Mouse (Mus musculus) bone marrow, adult 2 months (tissue): ENCODE measurements around the gene Arhgef39. TPM values are rescaled to one million over a fixed set of nuclear protein-coding genes. Genes with fewer than 3 reads are reported as not detected.
A peak's percentile ranks its signal among the peaks of the same experiment; 100 is the strongest.

Source experiments
- H3K27ac ChIP-seq: fragments of 200-500 bp; 2 replicates; pipeline ENCODE4 v1.5.1; 2012; ENCODE audit warnings: low read depth, mild to moderate bottlenecking, control low read depth, inconsistent platforms, low read length; ENCODE audit not compliant: control insufficient read depth, poor library complexity, insufficient read depth
- H3K4me1 ChIP-seq: fragments of 200-500 bp; 2 replicates; pipeline ENCODE4 v1.6.1; 2011; ENCODE audit warnings: low read length; ENCODE audit not compliant: control insufficient read depth, insufficient read depth
- H3K4me3 ChIP-seq: fragments of 200-500 bp; replicated peaks from 2 replicates; pipeline ENCODE3; 2011; ENCODE audit warnings: mild to moderate bottlenecking, low read depth, low read length, control low read depth; ENCODE audit not compliant: control insufficient read depth
- CTCF ChIP-seq: fragments of 200-500 bp; IDR thresholded peaks from 2 replicates; pipeline ENCODE4 v1.5.1; 2011; ENCODE audit warnings: low read length, control low read depth; ENCODE audit not compliant: control insufficient read depth, insufficient read depth
- POLR2A ChIP-seq: fragments of 200-500 bp; IDR thresholded peaks from 2 replicates; pipeline ENCODE4 v1.6.1; 2011; ENCODE audit warnings: low read depth, mild to moderate bottlenecking, control low read depth, low read length, borderline replicate concordance; ENCODE audit not compliant: control insufficient read depth
- WGBS: fragments of 180-500 bp; shearing (Covaris S2); methylation state at CpG from one replicate; pipeline ENCODE4 v1.1.7; 2018; 5-methylcytosine and 5-hydroxymethylcytosine counted together
- polyA plus RNA-seq: library from polyadenylated mRNA; stranded (reverse); fragments of >200 nt; gene quantifications from 2 replicates; pipeline ENCODE4 v1.2.4, GENCODE M21; 2011; ENCODE audit warnings: low replicate concordance; ENCODE audit not compliant: missing spikeins, insufficient read depth, insufficient read length

Gene Arhgef39
- polyA plus RNA-seq, 1 experiment, result 105 TPM

DNA sequence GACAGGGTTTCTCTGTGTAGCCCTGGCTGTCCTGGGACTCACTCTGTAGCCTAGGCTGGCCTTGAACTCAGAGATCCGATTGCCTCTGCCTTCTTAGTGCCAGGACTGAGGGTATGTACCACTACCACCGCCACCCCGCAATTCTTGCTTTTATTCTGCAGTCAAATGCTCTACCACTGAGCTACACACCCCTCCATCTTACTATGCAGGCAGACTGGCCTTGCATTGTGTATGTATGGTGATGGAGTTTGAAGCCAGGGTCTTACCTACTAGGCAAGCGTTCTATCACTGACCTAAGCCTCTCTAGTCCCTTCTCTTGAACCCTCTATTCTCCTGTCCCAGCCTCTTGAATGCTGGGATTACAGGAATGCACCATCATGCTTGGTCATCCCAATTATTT lies 13.8 kb upstream of the Arhgef39 start:
- Histone ChIP-seq H3K4me1 (no peaks in the 10 kb centered on the region; the same call in 1 of the 2 replicates), H3K27ac (no peak overlapping the region), H3K4me3 (no peak overlapping the region)
- 87% methylated on average over 4 of the region's 4 CpGs for WGBS
- TF ChIP-seq POLR2A (no peak), CTCF (no peak)

DNA sequence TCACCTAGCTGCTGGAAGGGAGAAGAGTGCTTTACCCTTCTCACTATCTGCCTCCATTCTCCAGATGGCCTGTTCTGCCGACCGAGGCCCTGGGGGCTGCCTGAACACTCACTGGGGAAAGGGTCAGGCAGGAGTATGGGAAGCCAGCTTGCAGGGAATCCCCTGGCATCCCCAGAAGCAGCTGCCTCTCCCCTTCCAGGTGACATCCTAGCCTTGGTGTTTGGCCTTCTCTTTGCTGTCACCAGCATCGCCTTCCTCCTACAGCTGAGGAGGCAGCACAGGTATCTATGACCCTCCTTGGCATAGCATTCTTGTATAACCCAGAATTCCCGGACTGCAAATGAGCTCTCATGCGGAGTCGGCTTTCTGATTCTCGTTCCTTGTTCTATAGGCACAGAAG lies 13.2 kb upstream of the Arhgef39 start:
- Histone ChIP-seq H3K4me1 (no peaks in the 10 kb centered on the region; the same call in 1 of the 2 replicates), H3K27ac (no peak overlapping the region), H3K4me3 (no peak overlapping the region)
- WGBS, result 86% methylated on average over 7 of the region's 7 CpGs
- TF ChIP-seq CTCF (no peak), POLR2A (no peak)

DNA sequence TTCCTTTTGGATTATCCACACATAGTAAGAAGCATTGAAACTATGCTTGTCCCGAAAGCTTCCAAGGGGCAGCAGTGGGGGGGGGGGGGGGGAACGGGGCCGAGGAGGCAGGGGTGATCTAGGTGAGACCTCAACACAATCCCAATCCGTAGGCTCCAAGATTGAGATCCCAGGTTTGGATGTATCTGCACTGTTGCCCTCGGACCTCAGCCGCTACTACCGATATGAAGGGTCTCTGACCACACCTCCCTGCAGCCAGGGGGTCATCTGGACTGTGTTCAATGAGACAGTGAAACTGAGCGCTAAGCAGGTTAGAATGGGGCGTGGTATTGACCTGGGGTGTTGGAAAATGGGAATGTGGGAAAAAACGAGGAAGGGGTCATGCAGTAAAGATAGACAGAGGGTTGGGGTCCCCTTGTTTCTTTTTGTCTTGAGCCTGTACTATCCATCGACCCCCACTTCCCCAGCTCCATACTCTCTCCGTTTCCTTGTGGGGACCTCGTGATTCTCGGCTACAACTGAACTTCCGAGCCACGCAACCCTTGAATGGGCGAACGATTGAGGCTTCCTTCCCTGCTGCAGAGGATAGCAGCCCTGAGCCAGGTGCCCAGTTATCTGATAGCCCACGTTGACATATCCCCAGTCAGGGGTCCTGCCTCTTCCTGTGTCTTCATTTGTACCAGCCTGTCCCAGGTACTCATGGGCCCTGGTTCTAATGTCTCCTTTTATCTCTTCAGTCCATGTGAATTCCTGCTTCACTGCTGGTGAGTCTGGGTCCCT lies 12.4 kb upstream of the Arhgef39 start:
- WGBS, result 81% methylated on average over 19 of the region's 19 CpGs
- TF ChIP-seq POLR2A (no peak), CTCF (no peak)
- no peaks in the 10 kb centered on the region; the same call in 1 of the 2 replicates for H3K4me1 ChIP-seq

DNA sequence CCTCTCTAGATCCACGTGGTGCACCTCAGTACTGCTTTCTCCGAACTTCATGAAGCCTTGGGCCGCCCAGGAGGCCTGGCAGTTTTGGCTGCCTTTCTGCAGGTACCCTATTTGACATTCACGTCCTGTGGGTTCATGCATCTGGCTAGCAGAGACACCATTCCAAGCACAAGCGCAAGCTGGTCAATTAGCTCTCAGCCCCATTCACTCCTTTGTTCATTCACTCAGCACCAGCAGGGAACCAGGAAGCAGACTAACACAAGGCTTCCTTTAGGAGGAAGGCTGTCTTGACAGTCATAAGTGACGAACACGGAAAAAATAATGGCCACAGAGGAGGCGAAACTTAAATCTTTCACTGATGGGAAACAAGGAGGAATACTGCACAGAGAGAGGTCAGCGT lies 9.6 kb upstream of the Arhgef39 start:
- Histone ChIP-seq H3K4me3 (peak overlapping the region; percentile 74), H3K27ac (peak overlapping the region; percentile 11), H3K4me1 (no peaks in the 10 kb centered on the region; the same call in 1 of the 2 replicates)
- 6% methylated on average over 9 of the region's 9 CpGs for WGBS
- no peak for TF ChIP-seq CTCF
- no peak for TF ChIP-seq POLR2A

More for the DNA sequence above, 12.4 kb upstream of the Arhgef39 start:
- Histone ChIP-seq H3K4me3 (no peak overlapping the region), H3K27ac (no peak overlapping the region)

DNA sequence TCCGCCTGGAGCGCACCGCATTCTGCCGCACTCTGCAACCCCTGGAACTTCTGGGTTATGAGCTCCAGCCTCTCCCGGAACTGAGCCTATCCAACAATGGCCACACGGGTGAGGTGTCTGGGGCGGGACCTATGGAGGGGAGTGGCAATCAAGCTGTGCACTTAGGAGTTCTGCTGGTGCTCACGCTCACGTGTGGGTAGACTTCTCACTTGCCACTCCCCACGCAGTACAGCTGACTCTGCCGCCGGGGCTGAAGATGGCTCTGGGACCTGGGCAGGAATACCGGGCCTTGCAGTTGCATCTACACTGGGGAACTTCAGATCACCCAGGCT lies 9.1 kb upstream of the Arhgef39 start:
- TF ChIP-seq POLR2A, result peak; percentile 69; the same call in 1 of the 2 replicates
- no peak for TF ChIP-seq CTCF
- H3K4me1 ChIP-seq, result no peaks in the 10 kb centered on the region; the same call in 1 of the 2 replicates
- H3K4me3 ChIP-seq, result peak overlapping the region; percentile 74
- peak overlapping the region; percentile 59 for H3K27ac ChIP-seq
- WGBS, result 1% methylated on average over 13 of the region's 13 CpGs

DNA sequence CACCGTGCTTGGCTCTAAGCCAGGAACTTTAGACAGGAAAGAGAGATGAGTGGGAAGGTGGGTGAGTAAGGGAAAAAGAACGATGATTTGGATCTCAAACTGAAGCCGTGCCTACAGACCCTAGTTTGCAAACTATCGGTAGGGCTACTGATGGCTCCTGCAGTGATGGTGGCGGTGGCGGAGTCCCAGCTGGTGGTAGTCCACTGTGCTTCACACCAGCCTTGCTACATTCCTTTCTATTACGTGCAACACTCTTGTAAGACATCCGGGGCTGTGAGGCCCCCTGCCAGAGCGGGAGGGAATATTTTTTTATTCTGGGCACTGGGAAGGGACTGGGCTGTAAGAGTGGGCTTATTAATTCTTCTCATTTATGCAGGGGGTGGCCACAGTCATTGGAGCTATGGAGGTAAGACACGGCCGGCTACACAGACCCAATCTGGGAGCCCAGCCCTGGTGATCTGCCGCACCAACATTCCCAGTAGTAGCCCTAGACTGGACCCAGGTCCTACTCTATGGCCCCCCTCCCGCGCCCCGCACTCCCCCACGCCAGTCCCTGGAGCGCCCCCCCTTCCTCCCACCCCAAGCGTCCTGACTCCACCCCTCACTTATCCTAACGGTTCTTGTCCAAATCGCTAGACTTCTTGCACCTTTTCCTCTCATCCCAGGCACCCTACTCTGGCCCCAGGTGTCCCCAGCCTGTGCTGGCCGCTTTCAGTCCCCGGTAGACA lies 8.6 kb upstream of the Arhgef39 start:
- Histone ChIP-seq H3K4me1 (no peaks in the 10 kb centered on the region; the same call in 1 of the 2 replicates), H3K4me3 (peak overlapping the region; percentile 74), H3K27ac (peak overlapping the region; percentile 59; the same call in 1 of the 2 replicates)
- TF ChIP-seq POLR2A (no peak), CTCF (no peak)
- WGBS, result 3% methylated on average over 21 of the region's 22 CpGs

DNA sequence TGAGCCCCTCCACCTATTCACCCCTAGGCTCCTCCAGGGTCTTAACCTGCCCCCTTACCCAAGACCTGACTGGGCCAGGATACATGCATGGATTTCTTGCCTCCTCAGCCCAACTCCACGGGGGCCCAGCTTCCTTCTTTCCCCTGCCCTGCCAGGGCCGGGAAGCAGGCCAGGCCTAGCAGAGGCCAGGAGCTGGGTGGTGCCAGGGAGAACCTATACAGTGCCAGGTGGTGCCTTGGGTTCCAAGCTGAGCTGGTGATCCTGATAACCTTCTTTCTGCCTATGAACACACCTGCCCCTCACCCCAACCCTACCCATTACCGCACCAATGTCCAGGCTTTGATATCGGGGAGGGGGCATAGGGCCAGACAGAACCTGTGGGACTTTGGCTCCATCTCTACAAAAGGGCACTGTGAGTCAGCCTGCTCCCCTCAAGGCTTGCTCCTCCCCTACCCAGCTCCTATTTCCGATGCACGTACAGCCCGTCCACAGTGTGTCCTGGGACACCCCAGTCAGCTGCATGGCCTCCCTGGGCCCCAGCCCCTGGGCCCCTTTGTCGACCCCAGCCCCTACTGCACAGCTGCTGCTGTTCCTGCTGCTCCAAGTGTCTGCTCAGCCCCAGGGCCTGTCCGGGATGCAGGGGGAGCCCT lies 7.2 kb upstream of the Arhgef39 start, which contains the start of gene Car9:
Gene Car9, plus strand, starts transcription at position 431 of the 650 bp plus-strand sequence.
- H3K4me1 ChIP-seq, result no peaks in the 10 kb centered on the region; the same call in 1 of the 2 replicates
- 70% methylated on average over 9 of the region's 9 CpGs for WGBS
- TF ChIP-seq POLR2A (no peak), CTCF (no peak)
- H3K4me3 ChIP-seq, result peak within 1 kb of the TSS; percentile 74
- no peak within 1 kb of the TSS for H3K27ac ChIP-seq

DNA sequence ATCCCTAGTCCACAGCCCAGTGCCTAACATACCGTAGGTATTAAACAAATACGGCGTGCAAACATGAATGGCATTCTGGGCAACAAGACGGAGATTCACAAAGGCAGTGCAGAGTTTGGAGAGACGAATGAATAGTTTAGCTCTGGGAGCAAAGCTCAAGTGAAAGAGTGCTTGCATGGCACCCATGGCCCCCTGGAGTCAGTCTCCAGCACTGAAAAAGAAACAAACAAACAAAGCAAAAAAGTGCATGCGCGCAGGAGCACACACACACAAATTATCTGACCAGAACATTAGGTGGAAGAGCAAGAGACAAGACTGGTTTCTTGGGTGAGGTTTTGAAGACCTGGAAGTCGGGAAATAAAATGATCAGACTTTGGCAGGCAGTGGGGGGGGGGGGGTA lies 6.6 kb upstream of the Arhgef39 start:
- TF ChIP-seq POLR2A (no peak), CTCF (no peak)
- Histone ChIP-seq H3K27ac (no peak overlapping the region), H3K4me1 (no peaks in the 10 kb centered on the region; the same call in 1 of the 2 replicates), H3K4me3 (no peak overlapping the region)
- 85% methylated on average over 8 of the region's 8 CpGs for WGBS
